Mouse (Mus musculus) liver, embryonic 14.5 days (tissue): ENCODE results near the gene Lyg2.

Experiments
- CTCF ChIP-seq: IDR thresholded peaks from 2 replicates; pipeline ENCODE4 v1.5.1; 2016; ENCODE audit warnings: antibody characterized with exemption, low read depth, control low read depth
- EP300 ChIP-seq: IDR thresholded peaks from 2 replicates; pipeline ENCODE4 v1.6.1; 2016; ENCODE audit warnings: antibody characterized with exemption, low read depth

DNA sequence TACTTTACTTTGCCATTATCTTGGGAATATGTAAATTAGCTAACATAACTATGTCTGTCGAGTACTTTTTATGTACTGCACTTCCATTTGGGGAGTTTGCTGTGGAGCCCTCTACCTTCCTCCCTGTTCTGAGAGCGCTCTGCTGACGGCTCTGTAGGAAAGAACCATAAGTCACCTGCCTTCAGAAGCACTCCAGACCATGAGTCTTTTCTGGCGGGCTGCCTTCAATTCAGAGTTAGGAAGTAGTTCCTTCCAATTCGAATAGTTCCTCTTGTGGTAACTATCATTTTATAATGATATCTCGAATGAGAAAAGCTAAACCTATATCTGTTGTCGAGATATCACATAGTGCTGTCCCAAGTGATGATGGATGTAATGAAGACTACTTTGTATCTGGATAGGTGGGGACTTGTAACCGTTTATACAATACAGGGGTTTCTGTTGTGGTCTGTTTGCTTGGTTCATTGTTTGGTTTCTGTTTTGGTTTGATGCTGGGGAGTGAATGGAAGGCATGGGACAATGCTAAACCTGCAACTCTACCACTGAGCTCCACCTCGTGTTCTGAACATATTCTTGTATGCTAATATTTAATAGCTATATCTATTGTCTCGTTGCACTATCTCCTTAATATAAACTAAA, 48.5 kb downstream of the Lyg2 start:
- TF ChIP-seq CTCF (no peak), EP300 (no peak)
